Mouse (Mus musculus): ENCODE data around the gene Jup.
"Not testable (repeated sequence)": the region's sequence is repeated elsewhere in the genome, so short reads cannot be mapped to it uniquely, and the experiment has no call there.

Gene Jup

GRCm38 (mm10) chr11:100355972-100356818, 41.4 kb downstream of the Jup start, which contains the start of gene Hap1:
Gene Hap1 (minus strand): TSS chr11:100356128.
- peak; percentile 42 to 53 for DNase-seq (ENCODE audit: low spot score in 2 of 2)

DNA sequence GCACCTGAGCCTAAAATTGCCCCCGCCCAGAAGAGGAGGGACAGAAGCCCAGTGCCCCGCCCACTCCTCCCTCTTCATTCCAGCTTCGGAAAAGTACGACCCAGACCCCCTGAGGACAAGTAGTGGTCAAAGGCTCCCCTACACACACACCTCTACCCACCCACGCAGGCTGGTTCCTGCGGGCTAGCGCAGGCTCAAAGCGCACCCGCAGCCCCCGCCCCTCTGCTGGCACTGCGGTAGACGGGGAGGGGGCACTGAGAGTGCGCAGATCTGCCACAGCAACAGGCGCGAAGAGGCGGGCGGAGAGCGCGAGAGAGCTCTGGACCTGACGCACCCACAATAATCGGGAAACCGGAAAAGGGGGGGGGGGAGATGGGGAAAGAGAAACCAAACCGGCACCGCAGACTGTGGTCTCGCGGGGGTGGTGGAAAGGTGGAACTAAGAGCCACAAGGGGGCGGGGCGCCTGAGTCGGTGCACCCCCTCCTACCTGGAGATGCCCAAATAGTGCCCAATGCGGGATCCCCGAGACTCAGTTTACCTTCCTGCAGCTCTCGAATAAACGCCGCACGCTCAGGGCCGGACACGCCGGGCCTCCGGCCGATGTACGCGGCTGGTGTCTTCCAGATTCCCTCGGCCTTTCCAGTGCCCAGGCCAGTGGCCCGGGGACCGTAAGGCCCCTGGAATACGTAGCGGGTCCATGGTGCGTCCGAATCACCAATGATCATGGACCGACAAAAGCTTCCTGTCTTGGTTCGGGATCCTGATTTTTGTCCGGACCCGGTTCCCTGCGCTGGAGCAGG, 42.2 kb downstream of the Jup start:
- DNase-seq (ENCODE audit: low spot score in 2 of 2), result peak; percentile 26 to 41

DNA sequence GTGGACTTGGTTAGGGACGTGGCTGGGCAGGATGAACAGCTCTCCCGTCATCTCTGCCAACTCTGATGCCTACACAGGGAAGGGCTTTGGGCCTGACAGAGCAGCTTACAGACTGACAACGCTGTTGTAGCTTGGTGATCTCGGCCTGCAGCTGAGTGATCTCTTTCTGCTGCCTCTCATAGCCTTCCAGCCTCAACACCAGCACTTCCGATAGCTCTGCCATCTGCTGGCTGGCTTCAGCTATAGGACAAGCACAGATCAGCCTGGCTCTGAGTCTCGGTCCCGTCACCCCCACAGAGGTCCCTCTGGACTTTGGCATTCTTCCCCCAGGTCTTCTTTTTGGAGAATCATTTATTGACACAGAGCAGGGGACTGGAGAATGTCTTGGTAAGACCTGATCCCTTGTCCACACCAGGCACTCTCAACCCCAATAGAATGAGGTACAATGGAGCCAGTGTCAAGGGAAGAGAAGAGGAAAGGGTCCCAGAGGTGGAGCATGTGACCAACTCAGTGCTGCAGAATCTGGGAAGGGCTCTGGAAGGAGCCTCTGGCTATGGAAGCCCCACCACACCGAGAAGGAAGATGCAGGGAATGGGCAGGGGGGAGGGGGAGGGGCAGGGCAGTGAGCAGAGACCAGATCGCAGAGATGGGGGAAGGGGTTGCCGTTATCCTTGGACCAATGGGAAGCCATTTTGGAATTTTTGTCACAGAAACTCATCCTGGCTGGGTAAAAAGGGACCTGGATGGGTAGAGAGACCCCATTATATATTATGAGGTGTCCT, 45.3 kb downstream of the Jup start:
- no peak for DNase-seq (ENCODE audit: low spot score in 2 of 2)

GRCm38 (mm10) chr11:100344269-100344668, 53.3 kb downstream of the Jup start:
- no peak for DNase-seq (ENCODE audit: low spot score in 2 of 2)

- no peak for DNase-seq (ENCODE audit: low spot score in 2 of 2)
Observed at GRCm38 (mm10) chr11:100335731-100336130, 61.8 kb downstream of the Jup start.

DNA sequence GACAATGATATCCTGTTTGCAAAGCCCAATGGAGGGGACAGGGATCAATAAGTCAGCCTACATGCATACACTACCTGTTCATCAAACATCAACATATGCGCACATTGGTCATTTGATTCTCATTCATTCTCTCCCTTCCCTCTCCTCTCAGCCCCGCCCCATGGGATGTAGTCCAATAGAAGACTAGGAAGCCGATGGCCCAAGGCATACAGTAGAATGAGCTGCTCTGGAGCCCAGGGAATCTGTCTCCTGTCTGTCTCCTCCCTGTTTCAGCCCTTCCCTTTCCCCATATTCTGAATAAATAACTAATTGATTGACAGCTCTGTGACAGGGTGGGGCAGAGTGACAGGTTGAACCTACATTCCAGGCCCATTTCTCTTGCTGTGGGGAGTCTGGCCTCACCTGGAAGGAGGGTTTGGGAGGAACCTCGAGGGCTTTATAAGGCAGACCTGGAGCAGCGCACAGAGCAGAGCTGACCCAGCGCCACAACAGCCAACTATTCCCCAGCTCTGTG, 63.6 kb downstream of the Jup start, which contains the start of gene Gast:
Gene Gast, plus strand, starts transcription at position 464 of the 514 bp plus-strand sequence.
- DNase-seq (ENCODE audit: low spot score in 2 of 2), result no peak

DNA sequence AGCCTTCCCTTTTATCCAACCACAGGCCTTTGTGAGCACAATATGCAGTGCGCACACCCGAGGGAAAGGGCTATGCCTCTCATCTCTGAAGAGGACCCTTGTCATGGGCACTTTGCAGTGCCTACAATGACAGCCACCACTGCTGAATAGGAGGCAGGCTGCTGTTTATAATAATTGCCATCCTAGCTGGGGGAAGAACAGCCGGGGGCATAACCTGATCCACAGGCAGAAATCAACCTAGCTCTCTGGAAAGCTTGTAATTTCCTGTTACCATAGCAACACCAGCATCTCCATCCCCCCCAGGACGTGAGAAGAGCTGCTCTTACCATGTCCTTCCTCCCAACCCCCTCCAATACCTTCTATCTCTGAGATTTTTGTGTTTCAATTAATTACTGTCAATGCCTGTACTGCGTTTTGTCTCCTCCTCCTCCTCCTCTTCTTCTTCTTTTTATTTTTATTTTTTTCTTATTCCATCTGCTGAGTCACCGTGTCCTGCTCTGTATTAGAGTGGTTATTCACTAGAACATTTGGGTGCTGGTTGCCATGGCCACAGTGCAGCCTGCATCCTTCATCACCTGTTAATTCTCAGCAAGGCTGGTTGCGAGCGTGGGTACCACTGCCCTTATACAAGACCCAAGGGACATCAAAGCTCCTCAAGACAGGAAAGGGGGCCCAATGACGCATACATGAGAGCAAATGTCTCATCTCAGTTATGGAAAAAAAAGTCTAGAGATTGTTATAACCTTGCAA, 64.6 kb downstream of the Jup start:
- no peak for DNase-seq (ENCODE audit: low spot score in 2 of 2)

DNA sequence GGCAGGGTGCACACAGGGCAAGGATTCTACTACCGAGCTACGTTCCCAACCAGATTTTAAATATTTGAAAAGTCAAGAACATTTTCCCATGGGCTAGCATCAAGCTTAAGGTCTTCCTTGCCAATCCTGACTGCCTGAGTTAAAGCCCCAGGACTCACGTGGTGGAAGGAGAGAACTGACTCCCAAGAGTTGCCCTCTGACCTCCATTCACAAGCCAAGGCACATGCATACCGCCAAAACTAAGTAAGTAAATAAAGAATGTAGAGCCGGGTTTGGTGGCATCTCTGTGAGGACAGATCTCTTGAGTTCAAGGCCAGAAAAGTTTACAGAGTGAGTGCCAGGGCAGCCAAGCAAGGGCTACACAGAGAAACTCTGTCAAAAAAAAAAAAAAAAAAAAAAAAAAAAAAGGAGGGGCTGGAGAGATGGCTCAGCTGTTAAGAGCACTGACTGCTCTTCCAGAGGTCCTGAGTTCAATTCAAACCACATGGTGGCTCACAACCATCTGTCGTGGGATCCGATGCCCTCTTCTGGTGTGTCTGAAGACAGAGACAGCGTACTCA, 66.7 kb downstream of the Jup start:
- DNase-seq (ENCODE audit: low spot score in 2 of 2), result not testable (repeated sequence)

- DNase-seq (ENCODE audit: low spot score in 2 of 2), result no peak
Observed at GRCm38 (mm10) chr11:100330235-100330634, 67.3 kb downstream of the Jup start.

DNA sequence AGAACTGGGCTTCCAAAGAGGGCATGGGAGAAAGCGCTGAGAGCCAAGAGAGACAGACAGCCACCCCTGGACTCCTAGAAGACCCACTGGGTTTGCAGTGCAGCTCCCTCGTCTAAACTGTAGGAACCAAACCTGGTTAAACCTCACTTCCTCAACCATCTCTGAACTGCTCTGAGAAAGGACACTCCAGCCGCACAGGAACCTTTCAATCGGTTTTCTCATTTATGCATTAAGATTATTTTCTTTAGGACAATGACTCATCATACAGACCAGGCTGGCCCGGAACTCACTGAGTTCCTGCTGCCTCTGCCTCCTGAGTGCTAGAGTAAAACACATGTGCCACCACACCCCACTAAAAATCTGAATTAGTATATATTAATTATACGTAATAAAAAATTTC, 69.8 kb downstream of the Jup start:
- no peak for DNase-seq (ENCODE audit: low spot score in 2 of 2)

DNA sequence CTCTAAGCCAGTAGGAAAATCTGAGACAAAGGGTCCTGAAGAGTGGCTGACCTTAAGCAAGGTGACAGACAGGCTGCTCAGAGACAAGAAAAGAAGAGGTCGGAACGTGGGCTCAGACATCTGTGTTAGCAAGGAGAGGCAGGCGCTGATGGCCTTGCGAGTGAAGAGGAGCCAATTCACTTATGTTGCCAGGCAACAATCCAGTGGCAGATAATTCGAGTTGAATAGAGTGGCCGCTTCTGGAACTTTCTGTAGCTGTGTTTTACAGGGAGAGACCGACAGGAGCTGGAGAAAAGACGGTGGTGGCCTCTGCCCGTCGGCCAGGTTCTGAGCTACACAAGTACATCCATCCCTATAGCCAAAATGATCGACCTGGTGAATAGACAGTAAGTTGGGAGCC, 70.2 kb downstream of the Jup start:
- no peak for DNase-seq (ENCODE audit: low spot score in 2 of 2)

DNA sequence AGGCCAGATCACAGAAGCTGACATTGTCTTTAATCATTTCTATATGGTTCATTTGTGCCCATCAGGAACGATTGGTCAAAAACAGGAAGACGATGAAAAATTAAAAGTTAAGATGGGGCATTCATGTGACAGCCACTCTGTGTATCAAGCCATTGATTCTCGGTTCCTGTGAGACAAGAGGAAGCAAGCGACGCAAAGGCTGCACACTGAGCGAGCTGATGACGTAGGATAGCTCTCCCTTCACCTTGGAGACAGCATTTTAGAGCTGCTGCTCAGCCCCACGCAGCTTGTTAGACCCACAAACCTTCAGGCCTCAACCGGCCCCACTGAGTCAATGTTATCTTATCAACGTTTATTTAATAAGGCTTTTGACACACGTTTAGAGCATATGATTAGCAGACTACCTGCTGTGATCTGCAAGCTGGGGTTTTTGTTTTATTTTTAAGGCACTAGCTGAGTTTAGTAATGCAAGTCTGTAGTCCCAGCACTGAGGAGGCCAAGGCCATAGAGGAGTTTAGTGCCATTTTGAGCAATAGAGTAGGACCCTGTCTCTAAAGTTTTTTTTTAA, 72.4 kb downstream of the Jup start:
- no peak for DNase-seq (ENCODE audit: low spot score in 2 of 2)

DNA sequence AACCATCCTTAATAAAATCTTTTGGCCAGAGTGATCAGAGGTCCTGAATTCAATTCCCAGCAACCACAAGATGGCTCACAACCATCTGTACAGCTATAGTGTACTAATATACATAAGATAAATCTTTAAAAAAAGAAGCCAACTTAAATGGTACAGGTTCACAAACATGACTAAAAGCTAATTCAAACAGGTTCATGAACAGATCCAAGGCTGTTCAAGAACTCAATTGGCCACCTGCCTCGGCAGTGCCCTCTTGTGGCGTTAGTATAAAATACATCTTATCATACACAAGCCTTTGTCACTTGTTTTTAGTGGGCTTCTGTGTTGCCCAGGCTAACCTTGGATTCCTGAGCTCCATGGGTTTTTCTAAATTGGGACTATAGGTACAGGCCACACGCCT, 74.0 kb downstream of the Jup start:
- peak; percentile 67 to 72 for DNase-seq (ENCODE audit: low spot score in 2 of 2)

DNA sequence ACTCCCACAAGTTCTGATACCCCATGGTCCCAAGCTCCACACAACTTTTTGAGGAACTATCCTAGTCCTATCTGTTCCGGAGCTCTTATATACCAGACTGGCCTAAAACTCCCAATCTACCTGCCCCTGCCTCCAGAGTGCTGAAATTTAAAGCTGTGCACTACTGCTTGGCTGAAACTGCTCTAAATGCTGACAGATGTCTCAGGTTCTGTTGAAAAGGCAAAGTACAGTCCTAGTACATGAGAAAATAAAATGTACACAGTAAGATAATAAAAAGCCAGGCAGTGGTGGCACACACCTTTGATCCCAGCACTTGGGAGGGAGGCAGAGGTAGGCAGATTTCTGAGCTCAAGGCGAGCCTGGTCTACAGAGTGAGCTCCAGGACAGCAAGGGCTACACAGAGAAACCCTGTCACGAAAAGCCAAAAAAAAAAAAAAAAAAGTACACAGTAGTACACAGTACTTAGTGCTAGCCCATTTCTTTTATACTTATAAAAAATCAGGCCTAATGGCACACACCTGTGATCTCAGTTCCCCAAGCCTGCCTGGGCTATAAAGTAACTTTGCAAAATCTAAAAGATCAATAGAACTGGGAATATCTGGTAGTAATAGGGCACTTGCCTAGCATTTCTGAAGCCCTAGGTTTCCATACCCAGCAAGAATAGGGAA, 74.8 kb downstream of the Jup start:
- peak; percentile 28 to 35 for DNase-seq (ENCODE audit: low spot score in 2 of 2)

- DNase-seq (ENCODE audit: low spot score in 2 of 2), result peak in 1 of 2 experiments; percentile 18
Observed at GRCm38 (mm10) chr11:100321479-100322305, 75.9 kb downstream of the Jup start.

DNA sequence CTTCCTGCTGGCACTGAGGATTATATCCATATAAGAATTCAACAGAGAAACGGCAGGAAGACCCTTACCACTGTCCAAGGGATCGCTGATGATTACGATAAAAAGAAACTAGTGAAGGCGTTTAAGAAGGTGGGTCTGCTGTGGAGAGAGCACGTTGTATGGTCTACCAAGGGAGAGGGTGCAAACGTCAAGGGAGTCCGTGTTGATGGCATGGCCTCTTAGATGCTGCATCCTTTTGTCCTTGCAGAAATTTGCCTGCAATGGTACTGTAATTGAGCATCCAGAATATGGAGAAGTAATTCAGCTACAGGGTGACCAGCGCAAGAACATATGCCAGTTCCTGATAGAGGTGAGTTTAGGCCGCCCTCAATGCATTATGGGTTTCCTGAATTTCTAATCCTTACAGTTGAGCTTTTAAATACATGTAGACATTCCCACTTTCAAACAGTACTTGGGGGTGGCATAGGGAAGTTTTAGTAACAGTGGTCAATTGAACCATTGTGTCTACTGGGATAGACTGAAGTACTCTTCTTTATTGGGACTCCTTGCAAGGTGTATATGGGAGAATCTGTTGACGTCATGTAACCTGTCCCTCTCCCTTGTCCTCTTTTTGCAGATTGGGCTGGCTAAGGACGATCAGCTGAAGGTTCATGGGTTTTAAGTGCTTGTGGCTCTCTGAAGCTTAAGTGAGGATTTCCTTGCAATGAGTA, 76.7 kb downstream of the Jup start:
- not testable (repeated sequence) for DNase-seq (ENCODE audit: low spot score in 2 of 2)

DNA sequence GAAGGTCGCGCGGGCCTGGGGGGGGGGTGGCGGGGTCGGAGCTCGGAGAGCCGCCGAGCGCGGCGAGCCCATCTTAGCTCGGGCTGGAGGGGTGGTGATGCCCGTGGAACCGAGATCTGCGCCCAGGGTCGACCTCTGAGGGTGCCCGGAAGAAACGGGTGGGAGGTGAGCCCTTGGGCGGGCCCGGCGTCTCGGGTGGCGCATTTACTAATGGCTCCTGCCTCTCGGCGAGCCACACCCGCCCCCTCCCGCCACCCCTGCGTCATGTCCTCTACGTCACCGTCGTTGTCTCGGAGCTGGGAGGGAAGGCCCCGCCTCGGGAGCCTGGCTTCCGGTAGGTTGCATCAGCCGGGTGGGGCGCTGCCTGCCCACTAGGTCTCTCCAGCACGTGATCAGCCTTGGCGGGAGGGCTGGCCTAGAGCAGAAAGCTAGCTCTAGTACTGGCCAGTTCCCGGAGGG, 77.4 kb downstream of the Jup start:
- DNase-seq (ENCODE audit: low spot score in 2 of 2), result peak; percentile 96

Measured in natural killer cell, adult 2 months (primary cell).